Mouse (Mus musculus): ENCODE data around the gene Cd4. TPM values are rescaled to one million over a fixed set of nuclear protein-coding genes. Genes with fewer than 3 reads are reported as not detected.

Cd4 gene
- polyA plus RNA-seq, 1 experiment from 2014 or later, result not detected

DNA sequence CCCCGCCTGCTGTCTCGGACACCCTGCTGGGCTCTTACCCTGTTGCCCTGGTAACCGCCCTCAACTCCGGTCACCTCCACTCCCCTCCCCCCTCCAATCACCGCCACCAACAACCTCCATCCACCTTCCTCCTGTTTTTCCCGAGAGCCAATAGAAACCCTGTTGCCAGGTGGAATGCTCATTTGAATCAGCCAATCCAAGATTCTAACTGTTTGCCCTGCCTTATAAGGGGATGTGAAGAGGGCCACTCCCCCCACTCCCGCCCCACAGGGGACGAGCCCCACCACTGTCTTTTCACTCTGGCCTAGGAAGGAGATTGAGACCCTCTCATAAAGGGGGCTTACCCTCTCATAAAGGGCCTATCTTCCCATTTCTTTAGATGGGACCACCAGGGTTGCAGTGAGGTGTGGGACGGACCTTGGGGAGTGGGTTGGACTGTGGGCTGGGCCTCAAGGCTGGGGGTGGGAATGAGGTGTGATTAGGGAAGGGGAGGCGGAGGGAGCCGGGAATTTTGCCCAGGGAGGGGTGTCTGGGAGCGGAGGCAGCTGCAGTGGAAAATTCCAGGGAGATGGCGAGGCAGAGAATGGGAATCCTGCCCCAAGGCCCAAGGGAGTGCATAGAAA is 31.8 kb upstream of the Cd4 start, which contains the start of gene Ptms:
Gene Ptms (minus strand): TSS at position 409 of the 623 bp plus-strand sequence.
- H3K27me3 ChIP-seq (ENCODE audit: insufficient read depth, low read length), result no peaks in the 10 kb centered on the region
- H3K4me3 ChIP-seq (ENCODE audit: low read depth, low read length), result peak within 1 kb of the TSS; percentile 23
- peak within 1 kb of the TSS; percentile 100 for H3K4me2 ChIP-seq
- no peak for TF ChIP-seq CTCF (IDR thresholded peaks at IDR 0.05; ENCODE audit: low read depth)
- WGBS, result under 1% methylated on average over 13 of the region's 13 CpGs
- peaks cover 4% of the 10 kb centered on the region for H3K36me3 ChIP-seq (ENCODE audit: insufficient read depth)
- ATAC-seq (ENCODE audit: insufficient read depth) (peak; percentile 85), DNase-seq (peak; percentile 96)
- peak within 1 kb of the TSS; percentile 23; the same call in 1 of the 2 replicates for H3K9ac ChIP-seq
- H3K4me1 ChIP-seq (ENCODE audit: insufficient read depth), result peaks cover 27% of the 10 kb centered on the region
- no peaks in the 10 kb centered on the region for H3K9me3 ChIP-seq (ENCODE audit: low read depth, low read length)
- H3K27ac ChIP-seq (ENCODE audit: low read depth), result peak within 1 kb of the TSS; percentile 100

DNA sequence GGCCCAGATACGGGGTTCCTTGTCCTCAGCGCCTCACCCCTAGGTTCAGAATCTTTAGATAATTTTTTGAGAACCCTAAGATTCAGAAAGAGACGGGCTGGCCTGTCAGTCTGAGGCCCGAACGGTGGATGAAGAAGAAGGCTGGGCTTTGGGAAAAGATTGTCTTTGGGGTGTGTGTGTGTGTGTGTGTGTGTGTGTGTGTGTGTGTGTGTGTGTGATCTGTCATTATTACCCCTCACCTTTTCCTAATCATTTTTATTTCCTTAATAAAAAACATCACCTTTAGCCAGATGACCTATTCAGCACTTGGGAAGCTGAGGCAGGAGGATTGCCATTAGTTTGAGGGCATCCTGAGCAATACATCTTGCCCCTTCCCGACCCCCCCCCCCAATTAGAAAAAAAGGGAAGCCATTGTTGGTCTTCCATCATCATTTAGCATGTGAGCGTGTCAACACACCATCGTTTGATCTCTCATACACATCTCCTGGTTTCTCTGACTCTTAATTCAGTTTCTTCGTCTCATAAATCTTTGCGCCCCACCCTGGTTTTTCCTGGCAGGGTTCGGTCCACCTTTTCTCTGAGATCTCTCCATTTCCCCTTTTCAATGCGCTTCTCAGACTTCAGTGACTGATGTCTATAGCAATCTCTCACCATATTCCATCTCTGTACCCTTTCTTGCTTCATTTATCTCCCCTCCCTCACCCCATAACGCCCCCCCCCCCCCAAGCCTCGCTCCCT is 31.0 kb upstream of the Cd4 start:
- peaks cover 11% of the 10 kb centered on the region for H3K36me3 ChIP-seq (ENCODE audit: insufficient read depth)
- no peaks in the 10 kb centered on the region for H3K27me3 ChIP-seq (ENCODE audit: insufficient read depth, low read length)
- H3K9me3 ChIP-seq (ENCODE audit: low read depth, low read length), result no peaks in the 10 kb centered on the region
- ATAC-seq (ENCODE audit: insufficient read depth) (no peak), DNase-seq (no peak)
- WGBS, result 13% methylated on average over 14 of the region's 14 CpGs
- H3K9ac ChIP-seq, result peak overlapping the region; percentile 98
- peaks cover 26% of the 10 kb centered on the region for H3K4me1 ChIP-seq (ENCODE audit: insufficient read depth)
- H3K4me2 ChIP-seq, result peak overlapping the region; percentile 100
- H3K27ac ChIP-seq (ENCODE audit: low read depth), result peak overlapping the region; percentile 100
- no peak for TF ChIP-seq CTCF (IDR thresholded peaks at IDR 0.05; ENCODE audit: low read depth)
- H3K4me3 ChIP-seq (ENCODE audit: low read depth, low read length), result peak overlapping the region; percentile 88

DNA sequence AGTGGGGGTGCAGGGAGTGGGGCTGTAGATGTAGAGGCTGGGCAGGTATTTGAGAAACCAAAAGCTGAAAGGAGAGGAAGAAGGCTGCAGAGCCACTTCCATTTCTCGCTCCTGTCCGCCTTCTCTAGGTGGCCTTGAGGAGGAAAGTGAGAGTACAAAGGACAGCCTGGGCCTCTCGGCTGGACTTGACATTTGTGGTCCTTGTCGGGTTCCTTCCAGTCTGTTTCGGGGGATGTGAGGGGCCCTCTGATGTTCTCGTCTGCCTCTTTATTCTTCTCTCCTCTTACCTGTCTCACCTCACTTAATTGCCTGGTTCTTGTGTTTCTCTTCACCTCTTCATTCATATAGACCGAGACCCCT is 30.3 kb upstream of the Cd4 start:
- H3K4me3 ChIP-seq (ENCODE audit: low read depth, low read length), result peak overlapping the region; percentile 88
- WGBS, result 4% methylated on average over 7 of the region's 7 CpGs
- no peaks in the 10 kb centered on the region for H3K9me3 ChIP-seq (ENCODE audit: low read depth, low read length)
- H3K36me3 ChIP-seq (ENCODE audit: insufficient read depth), result peaks cover 19% of the 10 kb centered on the region
- H3K27me3 ChIP-seq (ENCODE audit: insufficient read depth, low read length), result no peaks in the 10 kb centered on the region
- no peak for DNase-seq
- peaks cover 26% of the 10 kb centered on the region for H3K4me1 ChIP-seq (ENCODE audit: insufficient read depth)
- peak overlapping the region; percentile 100 for H3K4me2 ChIP-seq
- H3K27ac ChIP-seq (ENCODE audit: low read depth), result peak overlapping the region; percentile 100
- H3K9ac ChIP-seq, result peak overlapping the region; percentile 98
- ATAC-seq (ENCODE audit: insufficient read depth), result no peak
- no peak for TF ChIP-seq CTCF (IDR thresholded peaks at IDR 0.05; ENCODE audit: low read depth)

DNA sequence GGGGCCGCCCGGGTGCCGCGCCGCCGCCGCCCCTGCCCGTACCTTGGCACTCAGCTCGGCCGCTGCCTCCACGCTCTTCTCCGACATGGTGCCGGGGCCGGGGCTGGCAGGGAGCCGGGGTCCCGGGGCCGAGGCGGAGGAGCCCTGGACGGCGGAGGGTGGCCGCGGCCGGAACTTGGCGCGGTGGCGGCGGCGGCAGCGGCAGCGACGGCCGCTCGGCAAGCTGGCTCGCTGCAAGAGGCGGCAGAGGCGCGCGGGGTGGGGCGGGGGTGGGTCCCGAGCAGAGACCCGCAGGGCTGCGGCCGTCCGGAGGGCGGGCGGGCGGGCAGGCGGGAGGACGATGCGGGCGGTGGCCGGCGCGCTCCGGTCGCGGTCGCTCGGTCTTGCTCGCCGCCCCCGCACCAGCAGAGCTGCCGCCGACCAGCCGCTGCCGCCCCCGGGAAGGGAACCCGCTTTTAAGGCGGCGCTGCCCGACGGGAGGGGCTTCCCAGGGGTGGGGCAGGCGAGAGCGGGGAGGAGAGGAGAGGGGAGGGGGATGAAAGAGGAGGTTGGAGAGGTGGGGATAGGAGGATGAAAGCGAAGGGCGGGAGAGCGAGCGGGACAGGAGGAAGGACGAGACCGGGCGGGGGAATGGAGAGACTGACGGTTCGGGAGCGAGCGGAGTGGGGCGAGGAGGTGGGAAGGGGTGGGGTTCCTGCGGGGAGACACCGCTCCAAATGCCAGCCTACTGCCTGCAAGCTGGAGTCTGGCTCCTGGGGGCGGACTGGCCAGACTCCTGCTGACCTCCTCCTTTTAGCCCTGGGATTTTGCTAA is 29.7 kb upstream of the Cd4 start:
- Histone ChIP-seq H3K4me2 (peak overlapping the region; percentile 100), H3K27ac (ENCODE audit: low read depth) (peak overlapping the region; percentile 100), H3K4me1 (ENCODE audit: insufficient read depth) (peaks cover 26% of the 10 kb centered on the region), H3K27me3 (ENCODE audit: insufficient read depth, low read length) (no peaks in the 10 kb centered on the region), H3K9me3 (ENCODE audit: low read depth, low read length) (no peaks in the 10 kb centered on the region), H3K4me3 (ENCODE audit: low read depth, low read length) (peak overlapping the region; percentile 88), H3K9ac (peak overlapping the region; percentile 98), H3K36me3 (ENCODE audit: insufficient read depth) (peaks cover 23% of the 10 kb centered on the region)
- WGBS, result under 1% methylated on average over 85 of the region's 89 CpGs
- TF ChIP-seq CTCF (IDR thresholded peaks at IDR 0.05; ENCODE audit: low read depth), result no peak
- DNase-seq (peak; percentile 95), ATAC-seq (ENCODE audit: insufficient read depth) (peak; percentile 54)

DNA sequence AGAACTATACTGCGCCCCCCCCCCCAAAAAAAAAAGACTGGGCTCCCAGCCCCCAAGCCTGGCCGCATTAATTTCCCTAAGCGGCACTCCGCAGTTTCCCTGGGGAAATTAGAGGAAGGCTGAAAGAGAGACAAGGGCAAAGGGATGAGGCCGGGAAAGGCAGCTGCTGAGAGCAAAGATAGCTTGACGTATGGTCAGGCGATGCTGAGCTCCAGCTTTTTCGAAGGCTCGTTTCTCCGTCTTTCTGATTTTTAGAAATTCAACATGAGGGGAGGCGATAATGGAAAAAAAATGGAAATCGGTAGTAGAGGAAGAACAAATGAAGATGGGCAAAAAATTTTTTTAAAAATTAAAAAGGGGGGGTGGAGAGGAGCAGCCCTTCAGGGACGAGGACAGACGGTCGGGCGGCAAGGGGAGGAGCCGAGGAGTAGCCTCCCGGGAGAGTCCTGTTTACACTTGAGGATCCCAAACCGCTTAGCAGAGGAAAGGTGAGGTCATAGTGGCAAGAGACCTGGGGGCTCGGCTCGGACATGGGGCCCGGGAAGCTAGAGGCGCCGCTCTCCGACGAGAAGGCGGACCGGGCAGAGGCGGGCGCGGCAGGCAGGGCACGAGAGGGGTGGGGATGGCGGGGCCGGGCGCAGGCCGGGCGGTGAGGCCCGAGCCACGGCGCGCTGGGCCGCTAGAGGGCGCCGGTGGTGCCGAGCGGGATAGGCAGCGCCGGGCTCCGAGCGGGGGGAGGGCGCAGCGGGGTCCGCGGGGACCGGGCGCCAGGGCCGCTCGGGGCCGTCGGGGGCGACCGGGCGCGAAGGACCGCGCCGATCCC is 28.9 kb upstream of the Cd4 start:
- WGBS, result under 1% methylated on average over 58 of the region's 67 CpGs
- peaks cover 26% of the 10 kb centered on the region for H3K4me1 ChIP-seq (ENCODE audit: insufficient read depth)

DNA sequence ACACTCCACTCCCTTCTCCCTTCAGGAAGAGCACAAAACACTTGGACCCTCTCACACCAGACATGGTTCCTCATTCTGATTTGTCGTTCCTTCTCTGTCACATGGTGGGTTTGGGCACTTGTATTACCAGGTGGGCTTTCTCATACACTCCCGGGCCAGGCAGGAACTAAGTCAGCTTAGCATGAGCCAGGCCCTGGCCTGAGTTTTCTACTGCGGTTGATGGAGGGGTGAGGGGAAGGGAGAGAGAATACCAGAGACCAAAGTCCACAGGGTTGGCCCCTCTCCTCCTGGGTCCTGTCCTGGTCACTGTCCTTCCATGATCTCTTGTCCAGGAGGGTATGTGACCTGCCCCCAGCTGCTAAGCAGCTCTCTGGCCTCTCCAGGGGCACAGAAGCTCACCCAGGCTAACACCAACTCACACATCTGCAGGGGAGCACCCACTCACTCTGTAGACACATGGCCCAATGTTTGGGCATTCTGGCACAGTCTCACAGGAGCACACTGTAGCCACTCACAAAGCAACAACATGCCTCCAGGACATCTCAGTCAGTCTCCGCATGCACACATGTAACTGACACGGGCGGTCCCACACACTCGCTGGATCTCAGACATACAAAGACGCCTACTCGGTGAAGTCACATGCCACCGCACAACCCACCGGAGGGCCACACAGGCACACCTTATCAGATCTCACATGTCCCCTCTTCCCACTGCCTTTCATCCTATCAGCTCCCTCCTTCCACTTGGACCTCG is 28.1 kb upstream of the Cd4 start:
- Histone ChIP-seq H3K4me1 (ENCODE audit: insufficient read depth) (peaks cover 18% of the 10 kb centered on the region), H3K27ac (ENCODE audit: low read depth) (peak overlapping the region; percentile 100; the same call in 1 of the 2 replicates), H3K9ac (peak overlapping the region; percentile 98), H3K27me3 (ENCODE audit: insufficient read depth, low read length) (no peaks in the 10 kb centered on the region), H3K4me2 (peak overlapping the region; percentile 100), H3K36me3 (ENCODE audit: insufficient read depth) (peaks cover 27% of the 10 kb centered on the region), H3K4me3 (ENCODE audit: low read depth, low read length) (peak overlapping the region; percentile 88), H3K9me3 (ENCODE audit: low read depth, low read length) (no peaks in the 10 kb centered on the region)
- DNase-seq, result peak; percentile 38
- TF ChIP-seq CTCF (IDR thresholded peaks at IDR 0.05; ENCODE audit: low read depth), result no peak
- no peak for ATAC-seq (ENCODE audit: insufficient read depth)
- WGBS, result 4% methylated on average over 12 of the region's 12 CpGs

More for the DNA sequence above, 28.9 kb upstream of the Cd4 start:
- H3K9me3 ChIP-seq (ENCODE audit: low read depth, low read length), result no peaks in the 10 kb centered on the region
- H3K36me3 ChIP-seq (ENCODE audit: insufficient read depth), result peaks cover 27% of the 10 kb centered on the region
- H3K4me3 ChIP-seq (ENCODE audit: low read depth, low read length), result peak overlapping the region; percentile 88
- peak overlapping the region; percentile 100 for H3K4me2 ChIP-seq
- peak overlapping the region; percentile 100 for H3K27ac ChIP-seq (ENCODE audit: low read depth)
- ATAC-seq (ENCODE audit: insufficient read depth) (peak; percentile 53), DNase-seq (peak; percentile 95)
- TF ChIP-seq CTCF (IDR thresholded peaks at IDR 0.05; ENCODE audit: low read depth), result peak; percentile 40; the same call in 1 of the 2 replicates
- H3K27me3 ChIP-seq (ENCODE audit: insufficient read depth, low read length), result no peaks in the 10 kb centered on the region
- peak overlapping the region; percentile 98 for H3K9ac ChIP-seq

Data from lung, embryonic 14.5 days (tissue).